Mouse (Mus musculus): ENCODE measurements around the gene Ypel3. TPM values are rescaled to one million over a fixed set of nuclear protein-coding genes. Genes with fewer than 3 reads are reported as not detected.

The Ypel3 gene
- polyA plus RNA-seq, 1 experiment from 2014 or later = 119 TPM

DNA sequence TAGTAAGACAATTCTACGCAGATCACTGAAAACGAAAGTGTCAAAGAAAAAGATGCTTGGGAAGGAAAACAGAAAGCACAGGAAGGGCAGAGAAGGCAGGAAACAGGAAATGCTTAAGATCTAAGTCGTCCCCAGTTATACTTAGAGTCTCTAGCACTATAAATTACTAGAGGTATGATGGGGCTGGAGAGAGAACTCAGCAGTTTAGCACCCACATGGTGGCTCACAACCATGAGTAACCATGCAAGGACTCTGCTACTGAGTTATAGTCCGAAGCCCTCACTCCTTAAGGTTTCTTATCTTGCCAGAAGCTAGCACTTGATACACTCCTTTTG is 17.5 kb downstream of the Ypel3 start:
- 50% methylated on average over 4 of the region's 4 CpGs for WGBS (ENCODE audit: insufficient replicate concordance)
- peaks cover 44% of the 10 kb centered on the region for H3K4me1 ChIP-seq (ENCODE audit: control insufficient read depth, low read depth, low read length)
- no peak overlapping the region for H3K4me2 ChIP-seq (ENCODE audit: low read depth, low read length)

DNA sequence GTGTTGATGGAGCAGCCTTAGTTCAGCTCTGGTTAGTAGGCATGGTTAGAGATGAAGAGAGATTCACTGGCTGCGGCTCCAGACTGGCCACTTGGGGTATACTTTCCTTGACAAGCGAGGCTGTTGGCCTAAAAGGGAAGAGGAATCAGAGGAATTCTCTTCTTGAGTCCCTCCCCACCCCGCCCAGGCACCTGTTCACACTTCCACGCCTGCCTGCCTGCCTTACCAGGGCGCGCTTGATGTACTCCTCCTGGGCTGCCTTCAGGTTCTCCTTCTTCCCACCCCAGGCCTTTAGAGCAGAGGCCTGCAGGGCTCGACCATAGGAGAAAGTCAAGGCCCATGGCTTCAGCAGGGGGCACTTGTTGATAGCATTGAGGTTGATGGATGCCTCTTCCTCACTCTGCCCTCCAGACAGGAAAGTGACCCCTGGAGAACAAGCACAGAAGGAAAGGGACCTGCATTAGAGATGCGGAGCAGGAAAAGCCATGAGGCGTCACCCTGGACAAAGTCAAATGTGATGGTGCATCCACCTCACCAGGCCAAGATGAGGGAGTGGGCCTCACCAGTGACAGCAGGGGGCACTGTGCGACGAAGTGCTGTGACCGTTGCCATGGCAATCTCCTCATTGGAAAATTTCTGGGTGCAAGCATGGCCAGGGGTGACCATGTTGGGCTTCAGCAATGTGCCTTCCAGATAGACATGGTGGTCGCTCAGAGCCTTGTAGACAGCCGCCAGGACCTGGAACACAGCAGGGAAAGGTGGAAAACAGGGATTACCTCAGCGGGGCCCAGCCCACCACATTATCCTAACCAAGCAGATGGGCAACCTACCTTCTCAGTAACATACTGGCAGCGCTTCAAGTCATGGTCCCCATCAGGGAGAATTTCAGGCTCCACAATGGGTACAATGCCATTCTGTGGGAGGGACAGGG is 18.9 kb downstream of the Ypel3 start:
- no peak for ATAC-seq (ENCODE audit: low read depth)
- Histone ChIP-seq H3K36me3 (ENCODE audit: control insufficient read depth, insufficient read depth) (peaks cover 6% of the 10 kb centered on the region), H3K9ac (ENCODE audit: low read depth, low read length) (no peak overlapping the region), H3K27ac (ENCODE audit: low read length) (no peak overlapping the region), H3K27me3 (ENCODE audit: control insufficient read depth, insufficient read depth, low read depth, low read length) (no peaks in the 10 kb centered on the region), H3K4me2 (ENCODE audit: low read depth, low read length) (no peak overlapping the region), H3K4me1 (ENCODE audit: control insufficient read depth, low read depth, low read length) (peaks cover 52% of the 10 kb centered on the region), H3K4me3 (ENCODE audit: low read depth, low read length) (no peak overlapping the region), H3K9me3 (replicated peaks; ENCODE audit: control insufficient read depth, low read length) (no peaks in the 10 kb centered on the region)
- WGBS (ENCODE audit: insufficient replicate concordance) = 80% methylated on average over 16 of the region's 16 CpGs

More for the DNA sequence above, 17.5 kb downstream of the Ypel3 start:
- ATAC-seq (ENCODE audit: low read depth) = no peak
- Histone ChIP-seq H3K27me3 (ENCODE audit: control insufficient read depth, insufficient read depth, low read depth, low read length) (no peaks in the 10 kb centered on the region), H3K4me3 (ENCODE audit: low read depth, low read length) (no peak overlapping the region), H3K27ac (ENCODE audit: low read length) (no peak overlapping the region), H3K9me3 (replicated peaks; ENCODE audit: control insufficient read depth, low read length) (no peaks in the 10 kb centered on the region), H3K9ac (ENCODE audit: low read depth, low read length) (no peak overlapping the region), H3K36me3 (ENCODE audit: control insufficient read depth, insufficient read depth) (peaks cover 14% of the 10 kb centered on the region)

DNA sequence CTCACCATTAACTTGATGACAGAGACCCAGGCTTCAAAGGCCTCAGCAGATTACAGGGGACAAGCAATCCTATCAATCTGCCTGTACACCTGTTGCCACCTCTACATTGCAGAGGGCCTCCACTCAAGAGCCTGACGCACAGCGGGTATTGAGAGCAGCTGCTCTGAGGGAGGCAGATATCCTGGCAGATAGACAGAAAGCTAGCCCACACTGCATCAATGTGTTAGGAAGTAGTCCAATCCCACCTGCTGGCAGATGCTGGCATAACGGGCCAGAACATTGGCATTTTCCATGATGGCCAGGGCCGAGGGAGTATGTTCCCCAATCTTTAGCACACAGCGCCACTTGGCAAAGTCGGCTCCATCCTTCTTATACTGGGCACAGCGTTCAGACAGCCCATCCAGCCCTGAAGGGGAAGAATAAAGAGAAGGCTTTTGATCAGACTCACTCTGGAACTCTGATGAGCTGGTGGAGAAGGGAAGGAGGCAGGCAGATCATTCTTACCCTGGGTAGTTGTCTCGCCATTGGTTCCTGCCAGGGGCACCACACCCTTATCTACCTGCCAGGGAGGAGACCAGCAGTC is 19.7 kb downstream of the Ypel3 start:
- Histone ChIP-seq H3K9me3 (replicated peaks; ENCODE audit: control insufficient read depth, low read length) (no peaks in the 10 kb centered on the region), H3K9ac (ENCODE audit: low read depth, low read length) (no peak overlapping the region), H3K4me2 (ENCODE audit: low read depth, low read length) (no peak overlapping the region), H3K4me1 (ENCODE audit: control insufficient read depth, low read depth, low read length) (peaks cover 47% of the 10 kb centered on the region), H3K27ac (ENCODE audit: low read length) (no peak overlapping the region), H3K4me3 (ENCODE audit: low read depth, low read length) (no peak overlapping the region), H3K27me3 (ENCODE audit: control insufficient read depth, insufficient read depth, low read depth, low read length) (no peaks in the 10 kb centered on the region), H3K36me3 (ENCODE audit: control insufficient read depth, insufficient read depth) (peaks cover 6% of the 10 kb centered on the region)
- no peak for ATAC-seq (ENCODE audit: low read depth)
- 60% methylated on average over 8 of the region's 8 CpGs for WGBS (ENCODE audit: insufficient replicate concordance)

DNA sequence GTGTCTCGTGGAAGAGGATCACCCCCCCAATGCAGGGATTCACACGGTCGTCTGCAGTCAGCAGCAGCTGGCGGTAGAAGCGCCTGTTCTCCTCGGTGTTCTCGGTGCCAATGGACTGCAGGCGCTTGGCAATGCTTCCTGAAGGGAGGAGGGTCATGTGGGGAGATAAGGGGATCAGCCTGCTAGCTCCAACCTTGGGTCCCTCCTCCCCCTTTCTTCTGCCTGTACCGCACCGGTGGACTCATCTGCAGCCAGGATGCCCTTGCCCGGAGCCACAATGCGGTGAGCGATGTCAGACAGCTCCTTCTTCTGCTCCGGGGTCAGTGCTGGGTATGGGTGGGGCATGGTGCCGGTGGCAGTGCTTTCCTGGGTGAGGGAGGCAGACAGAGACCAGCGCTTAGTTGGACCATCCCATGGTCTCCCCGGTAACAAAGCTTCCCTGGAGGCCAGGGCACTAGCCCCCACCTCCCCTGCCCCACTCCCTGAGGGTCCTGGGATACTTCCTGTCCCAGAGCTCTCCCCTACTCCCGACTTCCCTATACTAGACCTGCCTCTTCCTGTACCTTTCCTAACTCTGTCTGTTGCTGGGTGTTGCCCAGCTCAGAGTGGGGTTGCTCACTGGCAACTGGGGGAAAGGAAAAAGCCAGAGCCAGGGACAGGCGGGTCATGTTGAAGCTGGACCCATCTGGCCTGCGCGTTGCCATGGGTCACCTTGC is 20.8 kb downstream of the Ypel3 start, which contains the start of gene Fam57b:
Fam57b (plus strand) TSS at position 258 of the 716 bp plus-strand sequence.
- 10% methylated on average over 21 of the region's 21 CpGs for WGBS (ENCODE audit: insufficient replicate concordance)
- H3K36me3 ChIP-seq (ENCODE audit: control insufficient read depth, insufficient read depth) = peaks cover 6% of the 10 kb centered on the region
- H3K27ac ChIP-seq (ENCODE audit: low read length) = peak within 1 kb of the TSS; percentile 88
- H3K4me1 ChIP-seq (ENCODE audit: control insufficient read depth, low read depth, low read length) = peaks cover 45% of the 10 kb centered on the region
- H3K4me2 ChIP-seq (ENCODE audit: low read depth, low read length) = peak within 1 kb of the TSS; percentile 97
- peak within 1 kb of the TSS; percentile 79 for H3K9ac ChIP-seq (ENCODE audit: low read depth, low read length)
- no peaks in the 10 kb centered on the region for H3K27me3 ChIP-seq (ENCODE audit: control insufficient read depth, insufficient read depth, low read depth, low read length)
- no peaks in the 10 kb centered on the region for H3K9me3 ChIP-seq (replicated peaks; ENCODE audit: control insufficient read depth, low read length)
- ATAC-seq (ENCODE audit: low read depth) = no peak
- peak within 1 kb of the TSS; percentile 81 for H3K4me3 ChIP-seq (ENCODE audit: low read depth, low read length)

DNA sequence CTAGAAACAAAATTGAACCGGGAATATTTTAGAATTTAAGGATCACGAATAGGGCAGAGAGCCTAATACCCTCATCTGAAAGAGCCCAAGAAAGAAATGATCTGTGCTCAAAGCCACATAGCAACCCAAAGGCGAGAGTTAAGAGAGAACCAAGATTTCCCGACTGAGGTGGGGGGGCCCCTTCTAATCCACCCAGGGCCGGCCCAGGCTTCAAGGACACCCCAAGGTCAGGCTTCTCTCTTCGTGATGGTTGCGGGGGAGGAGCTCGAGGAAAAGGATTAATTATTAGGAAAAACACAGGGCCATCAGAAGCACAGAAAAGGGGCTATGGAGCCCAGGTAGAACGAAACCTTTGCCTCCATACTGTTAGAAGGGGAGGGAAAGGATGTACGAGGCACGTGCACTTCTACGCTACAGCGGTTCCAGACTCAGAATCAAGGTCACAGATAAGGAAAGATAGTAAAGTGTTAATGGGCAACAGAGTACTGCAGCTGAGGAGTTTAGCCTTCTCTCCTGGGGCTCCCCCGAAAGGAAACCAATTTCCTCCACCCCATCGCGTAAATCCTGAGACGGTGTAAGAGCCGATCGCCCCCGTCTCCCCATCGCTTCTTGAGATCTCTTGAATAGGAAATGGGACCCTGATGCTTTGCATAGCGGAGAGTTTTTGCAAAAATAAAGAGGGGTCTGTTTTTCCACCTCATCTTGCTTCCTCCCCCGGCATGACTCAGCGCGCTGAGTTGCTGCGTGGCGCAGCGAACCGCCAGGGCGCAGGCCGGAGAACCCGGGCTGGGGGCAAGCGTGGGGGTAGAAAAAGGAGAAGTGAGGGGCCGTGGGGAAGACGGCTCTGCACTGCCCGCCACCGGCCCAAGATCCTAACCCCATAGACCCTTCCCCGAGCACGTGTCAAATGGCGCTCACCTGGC is 21.6 kb downstream of the Ypel3 start:
- peak; percentile 28 for ATAC-seq (ENCODE audit: low read depth)
- whole genome bisulfite sequencing (ENCODE audit: insufficient replicate concordance) = under 1% methylated on average over 40 of the region's 40 CpGs
- H3K4me1 ChIP-seq (ENCODE audit: control insufficient read depth, low read depth, low read length) = peaks cover 38% of the 10 kb centered on the region

DNA sequence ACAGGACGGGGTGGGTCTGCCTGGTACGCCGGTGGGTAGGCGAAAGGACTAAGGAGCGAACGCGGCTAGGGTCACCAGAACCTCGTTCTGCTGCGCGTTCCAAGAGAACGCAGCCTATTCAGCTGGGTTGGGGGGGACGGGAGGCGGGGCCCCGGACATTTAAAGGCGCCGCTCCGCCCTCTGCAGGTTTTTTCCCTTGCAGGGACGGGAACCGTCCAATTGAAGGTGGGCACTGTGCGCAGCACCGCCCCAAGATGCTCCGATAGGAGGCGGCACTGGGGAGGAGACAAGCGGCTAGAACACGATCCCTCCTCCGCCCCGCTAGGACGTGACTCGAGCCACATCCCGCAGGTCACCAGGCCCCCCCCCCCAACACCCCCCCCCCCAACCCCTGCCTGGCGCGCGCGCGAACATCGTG is 22.3 kb downstream of the Ypel3 start:
- no peaks in the 10 kb centered on the region for H3K27me3 ChIP-seq (ENCODE audit: control insufficient read depth, insufficient read depth, low read depth, low read length)
- ATAC-seq (ENCODE audit: low read depth) = peak; percentile 94
- H3K9me3 ChIP-seq (replicated peaks; ENCODE audit: control insufficient read depth, low read length) = no peaks in the 10 kb centered on the region
- H3K4me1 ChIP-seq (ENCODE audit: control insufficient read depth, low read depth, low read length) = peaks cover 38% of the 10 kb centered on the region
- WGBS (ENCODE audit: insufficient replicate concordance) = 1% methylated on average over 33 of the region's 36 CpGs
- peaks cover 6% of the 10 kb centered on the region for H3K36me3 ChIP-seq (ENCODE audit: control insufficient read depth, insufficient read depth)
- H3K27ac ChIP-seq (ENCODE audit: low read length) = peak overlapping the region; percentile 91
- peak overlapping the region; percentile 81 for H3K4me3 ChIP-seq (ENCODE audit: low read depth, low read length)
- H3K9ac ChIP-seq (ENCODE audit: low read depth, low read length) = peak overlapping the region; percentile 79
- H3K4me2 ChIP-seq (ENCODE audit: low read depth, low read length) = peak overlapping the region; percentile 97

More for the DNA sequence above, 21.6 kb downstream of the Ypel3 start:
- Histone ChIP-seq H3K36me3 (ENCODE audit: control insufficient read depth, insufficient read depth) (peaks cover 6% of the 10 kb centered on the region), H3K9me3 (replicated peaks; ENCODE audit: control insufficient read depth, low read length) (no peaks in the 10 kb centered on the region), H3K27me3 (ENCODE audit: control insufficient read depth, insufficient read depth, low read depth, low read length) (no peaks in the 10 kb centered on the region), H3K27ac (ENCODE audit: low read length) (peak overlapping the region; percentile 88), H3K9ac (ENCODE audit: low read depth, low read length) (peak overlapping the region; percentile 79), H3K4me2 (ENCODE audit: low read depth, low read length) (peak overlapping the region; percentile 97), H3K4me3 (ENCODE audit: low read depth, low read length) (peak overlapping the region; percentile 81)

DNA sequence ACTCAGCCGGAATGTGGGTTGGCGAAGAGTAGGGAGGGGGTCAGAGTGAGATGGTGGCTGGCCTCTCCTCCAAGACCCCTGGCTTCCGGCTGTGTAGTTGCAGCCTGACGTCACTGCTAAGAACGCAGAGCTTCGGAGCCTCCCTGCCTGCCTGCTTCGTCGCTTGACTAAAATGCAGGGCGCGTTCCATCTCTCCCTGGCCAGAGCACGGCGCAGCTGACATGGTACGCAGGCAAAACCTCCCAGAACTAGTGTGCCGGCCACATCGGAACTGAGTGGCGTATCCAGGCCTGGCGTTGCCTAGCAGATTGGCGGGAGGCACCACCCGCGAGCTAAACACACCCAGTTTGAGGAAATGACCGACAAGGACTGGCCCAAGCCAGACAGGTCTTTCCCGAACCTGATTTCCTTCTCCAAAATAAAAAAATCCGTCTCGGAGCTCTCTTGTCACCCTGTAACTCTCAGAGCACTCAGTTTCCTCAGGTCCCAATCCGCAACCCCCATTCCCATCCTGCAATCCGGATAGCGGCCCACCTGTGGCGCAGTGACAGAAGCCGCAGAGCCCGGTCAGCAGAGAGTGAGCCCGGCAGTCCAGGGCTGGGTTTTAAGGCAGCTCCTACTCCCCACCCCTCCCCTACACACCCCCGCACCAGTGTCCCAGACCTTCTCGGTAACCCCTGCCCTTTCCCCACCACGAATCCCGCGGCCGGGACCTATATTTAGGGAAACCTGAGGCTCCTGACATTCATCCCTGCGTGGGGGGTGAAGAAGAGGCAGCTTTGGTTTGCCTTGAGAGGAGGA is 22.9 kb downstream of the Ypel3 start:
- peak overlapping the region; percentile 91 for H3K27ac ChIP-seq (ENCODE audit: low read length)
- peak overlapping the region; percentile 97 for H3K4me2 ChIP-seq (ENCODE audit: low read depth, low read length)
- peaks cover 6% of the 10 kb centered on the region for H3K36me3 ChIP-seq (ENCODE audit: control insufficient read depth, insufficient read depth)
- H3K27me3 ChIP-seq (ENCODE audit: control insufficient read depth, insufficient read depth, low read depth, low read length) = no peaks in the 10 kb centered on the region
- ATAC-seq (ENCODE audit: low read depth) = peak; percentile 67
- H3K9me3 ChIP-seq (replicated peaks; ENCODE audit: control insufficient read depth, low read length) = no peaks in the 10 kb centered on the region
- 3% methylated on average over 38 of the region's 38 CpGs for WGBS (ENCODE audit: insufficient replicate concordance)
- peak overlapping the region; percentile 73 for H3K9ac ChIP-seq (ENCODE audit: low read depth, low read length)
- H3K4me1 ChIP-seq (ENCODE audit: control insufficient read depth, low read depth, low read length) = peaks cover 38% of the 10 kb centered on the region
- H3K4me3 ChIP-seq (ENCODE audit: low read depth, low read length) = peak overlapping the region; percentile 81
